In genomic region chr11:103247504-103248177, GRCm38 (mm10) we compare ENCODE assay signal across 9 mouse cellular contexts. TPM values are rescaled to one million over a fixed set of nuclear protein-coding genes. Genes with fewer than 3 reads are reported as not detected.
DNase-seq lines count a peak whose midpoint lies in the region; ATAC-seq and TF ChIP-seq lines count a peak whose summit lies in the region.
"Had no signal": no experiment of that assay in that cellular context is flagged by ENCODE, and none has a peak within 500 bp of the region (broad histone marks: within the 10 kb centered on the region; RNA-seq: fewer than 3 reads in every experiment).

No protein-coding gene starts in this region.

- no peaks in the 10 kb centered on the region for H3K36me3 ChIP-seq in liver, embryonic 12.5 days
- no peaks in the 10 kb centered on the region for H3K36me3 ChIP-seq in embryonic facial prominence, embryonic 12.5 days
- 0 out of 2 replicates have a peak, but pooled peaks cover 5% of the 10 kb centered on the region for H3K36me3 ChIP-seq in kidney, postnatal 0 days (ENCODE audit: insufficient read depth, low read length)
- no peaks in the 10 kb centered on the region for H3K36me3 ChIP-seq in limb, embryonic 15.5 days

- no peak overlapping the region for H3K27ac ChIP-seq in liver, embryonic 12.5 days
- peak overlapping the region; percentile 55; the same call in 1 of the 2 replicates for H3K27ac ChIP-seq in embryonic facial prominence, embryonic 12.5 days
- no peak overlapping the region for H3K27ac ChIP-seq in kidney, postnatal 0 days
- H3K27ac ChIP-seq in limb, embryonic 15.5 days, result peak overlapping the region; percentile 54; the same call in 1 of the 2 replicates

- ATAC-seq in liver, embryonic 12.5 days, result no peak
- no peak for ATAC-seq in embryonic facial prominence, embryonic 12.5 days (ENCODE audit: insufficient number of reproducible peaks, insufficient read depth, low FRiP score, low TSS enrichment)
- peak; percentile 74 for ATAC-seq in kidney, postnatal 0 days (replicated peaks; ENCODE audit: low FRiP score, low read depth)
- ATAC-seq in limb, embryonic 15.5 days (ENCODE audit: insufficient number of reproducible peaks, low FRiP score, low TSS enrichment, low read depth), result no peak
- ATAC-seq in erythroid progenitor cell, adult 5-6 weeks (replicated peaks; ENCODE audit: low FRiP score, poor library complexity, severe bottlenecking), result no peak

- WGBS in liver, embryonic 12.5 days (ENCODE audit: insufficient replicate concordance), result 70% methylated on average over 11 of the region's 11 CpGs
- 66% methylated on average over 11 of the region's 11 CpGs for WGBS in embryonic facial prominence, embryonic 12.5 days
- WGBS in kidney, postnatal 0 days, result 44% methylated on average over 11 of the region's 11 CpGs
- WGBS in limb, embryonic 15.5 days, result 57% methylated on average over 11 of the region's 11 CpGs

- no peak overlapping the region for H3K4me2 ChIP-seq in liver, embryonic 12.5 days
- H3K4me2 ChIP-seq in embryonic facial prominence, embryonic 12.5 days (replicated peaks), result no peak overlapping the region
- H3K4me2 ChIP-seq in kidney, postnatal 0 days (ENCODE audit: low read length), result no peak overlapping the region
- no peak overlapping the region for H3K4me2 ChIP-seq in limb, embryonic 15.5 days

- H3K9me3 ChIP-seq in liver, embryonic 12.5 days (replicated peaks), result no peaks in the 10 kb centered on the region
- H3K9me3 ChIP-seq in embryonic facial prominence, embryonic 12.5 days, result no peaks in the 10 kb centered on the region
- H3K9me3 ChIP-seq in kidney, postnatal 0 days (replicated peaks; ENCODE audit: low read length), result no peaks in the 10 kb centered on the region
- no peaks in the 10 kb centered on the region for H3K9me3 ChIP-seq in limb, embryonic 15.5 days

- peak; percentile 24 for DNase-seq in liver
- DNase-seq in heart, adult 9 months (ENCODE audit: low spot score in 2 of 2), result peak; percentile 80 to 86
- DNase-seq in kidney, postnatal 0 days (ENCODE audit: low spot score), result peak; percentile 85
- DNase-seq in right cerebral cortex, postnatal 36 days (ENCODE audit: low spot score in 2 of 2), result peak; percentile 73 to 80

- TF ChIP-seq CTCF in kidney, postnatal 0 days (IDR thresholded peaks at IDR 0.05; ENCODE audit: low read depth), result no peak

- H3K9ac ChIP-seq in liver, embryonic 12.5 days, result no peak overlapping the region
- no peak overlapping the region for H3K9ac ChIP-seq in embryonic facial prominence, embryonic 12.5 days
- H3K9ac ChIP-seq in kidney, postnatal 0 days (ENCODE audit: low read depth, low read length), result no peak overlapping the region
- no peak overlapping the region for H3K9ac ChIP-seq in limb, embryonic 15.5 days

- H3K27me3 ChIP-seq in liver, embryonic 12.5 days (replicated peaks), result no peaks in the 10 kb centered on the region
- H3K27me3 ChIP-seq in embryonic facial prominence, embryonic 12.5 days, result no peaks in the 10 kb centered on the region
- no peaks in the 10 kb centered on the region for H3K27me3 ChIP-seq in kidney, postnatal 0 days (ENCODE audit: insufficient read depth, low read length)
- no peaks in the 10 kb centered on the region for H3K27me3 ChIP-seq in limb, embryonic 15.5 days

- no peak overlapping the region for H3K4me3 ChIP-seq in liver, embryonic 12.5 days
- H3K4me3 ChIP-seq in embryonic facial prominence, embryonic 12.5 days, result no peak overlapping the region
- no peak overlapping the region for H3K4me3 ChIP-seq in kidney, postnatal 0 days (replicated peaks; ENCODE audit: low read depth, low read length)
- H3K4me3 ChIP-seq in limb, embryonic 15.5 days, result no peak overlapping the region

- H3K4me1 ChIP-seq in liver, embryonic 12.5 days, result peaks cover 22% of the 10 kb centered on the region
- peaks cover 35% of the 10 kb centered on the region for H3K4me1 ChIP-seq in embryonic facial prominence, embryonic 12.5 days
- peaks cover 21% of the 10 kb centered on the region for H3K4me1 ChIP-seq in kidney, postnatal 0 days (replicated peaks; ENCODE audit: insufficient read depth, low read length)
- peaks cover 40% of the 10 kb centered on the region for H3K4me1 ChIP-seq in limb, embryonic 15.5 days

RNA-seq across cellular contexts. Expression of gene Map3k14, which starts 19.6 kb away (rescaled TPM):
- 0.84 and 0.93 TPM in 2 replicates for polyA plus RNA-seq in liver, embryonic 12.5 days (2016; fragmentation: Nextera tagmentation; extraction: Ambion mirVana)
- 4.7 and 5.2 TPM in 2 replicates for polyA plus RNA-seq in embryonic facial prominence, embryonic 12.5 days (2016; fragmentation: Nextera tagmentation; extraction: Ambion mirVana)
- 3.2 and 3.8 TPM in 2 replicates for polyA plus RNA-seq in kidney, postnatal 0 days (2015; fragmentation: Nextera tagmentation; extraction: Ambion mirVana)
- polyA plus RNA-seq in limb, embryonic 15.5 days (2015; fragmentation: Nextera tagmentation; extraction: Ambion mirVana), result 4.3 and 5.3 TPM in 2 replicates
- 2.9 and 3.8 TPM in 2 replicates for total RNA-seq in erythroid progenitor cell, adult 5-6 weeks (2015; ENCODE audit: low replicate concordance)
- 0.51 and 3.8 TPM in 2 replicates for total RNA-seq in erythroid progenitor cell, adult 5-6 weeks (2017; ENCODE audit: low replicate concordance)

RNA-seq across cellular contexts. Expression of gene Spata32, which starts 29.4 kb away (rescaled TPM):
- not detected in 2 replicates for polyA plus RNA-seq in liver, embryonic 12.5 days (2016; fragmentation: Nextera tagmentation; extraction: Ambion mirVana)
- not detected in 2 replicates for polyA plus RNA-seq in embryonic facial prominence, embryonic 12.5 days (2016; fragmentation: Nextera tagmentation; extraction: Ambion mirVana)
- not detected in 2 replicates for polyA plus RNA-seq in kidney, postnatal 0 days (2015; fragmentation: Nextera tagmentation; extraction: Ambion mirVana)
- not detected in 2 replicates for polyA plus RNA-seq in limb, embryonic 15.5 days (2015; fragmentation: Nextera tagmentation; extraction: Ambion mirVana)
- total RNA-seq in erythroid progenitor cell, adult 5-6 weeks (2015; ENCODE audit: low replicate concordance), result not detected in 2 replicates
- total RNA-seq in erythroid progenitor cell, adult 5-6 weeks (2017; ENCODE audit: low replicate concordance), result not detected in 2 replicates
- total RNA-seq: ES-E14 had no signal

RNA-seq across cellular contexts. Expression of gene 1700023F06Rik, which starts 39.3 kb away (rescaled TPM):
- 0.11 TPM in 1 of 2 replicates, not detected in the other for polyA plus RNA-seq in liver, embryonic 12.5 days (2016; fragmentation: Nextera tagmentation; extraction: Ambion mirVana)
- polyA plus RNA-seq in embryonic facial prominence, embryonic 12.5 days (2016; fragmentation: Nextera tagmentation; extraction: Ambion mirVana), result 0.95 and 1.1 TPM in 2 replicates
- polyA plus RNA-seq in kidney, postnatal 0 days (2015; fragmentation: Nextera tagmentation; extraction: Ambion mirVana), result 0.37 and 0.47 TPM in 2 replicates
- 0.67 and 1.0 TPM in 2 replicates for polyA plus RNA-seq in limb, embryonic 15.5 days (2015; fragmentation: Nextera tagmentation; extraction: Ambion mirVana)
- 6.3 TPM in 1 of 2 replicates, not detected in the other for total RNA-seq in erythroid progenitor cell, adult 5-6 weeks (2015; ENCODE audit: low replicate concordance)
- not detected in 2 replicates for total RNA-seq in erythroid progenitor cell, adult 5-6 weeks (2017; ENCODE audit: low replicate concordance)
- total RNA-seq: ES-E14 had no signal

Comparison
In these comparisons a context has a peak if more than half of its experiments do, and no peak if none do; other contexts are left out.
1. DNase-seq: peak in every context shown above with its lines; median percentile 85 in kidney, postnatal 0 days; 83 in heart, adult 9 months; 76 in right cerebral cortex, postnatal 36 days; 24 in liver.
2. H3K27ac ChIP-seq: peak in embryonic facial prominence, embryonic 12.5 days (single experiment) and limb, embryonic 15.5 days (single experiment); none in liver, embryonic 12.5 days (single experiment) and kidney, postnatal 0 days (single experiment).